Mouse (Mus musculus): ENCODE data around the gene Men1.

The Men1 gene

GRCm38 (mm10) chr19:6338716-6339115 is 3.9 kb downstream of the Men1 start:
- DNase-seq (ENCODE audit: low spot score): no peak

DNA sequence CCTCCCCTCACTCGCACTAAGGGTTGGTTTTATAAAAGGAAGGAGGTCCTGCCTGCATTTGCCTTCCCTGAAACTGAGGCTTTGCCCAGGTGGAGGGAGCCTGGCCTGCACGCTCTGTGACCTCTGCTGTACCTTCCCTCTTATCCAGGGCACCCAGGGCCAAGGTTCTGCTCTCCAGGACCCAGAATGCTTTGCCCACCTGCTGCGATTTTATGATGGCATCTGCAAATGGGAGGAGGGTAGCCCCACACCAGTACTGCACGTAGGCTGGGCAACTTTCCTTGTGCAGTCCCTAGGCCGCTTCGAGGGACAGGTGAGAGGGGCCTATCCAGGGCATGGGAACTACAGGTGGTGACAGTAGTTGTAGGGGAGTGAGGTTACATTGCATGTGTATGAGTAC is 4.4 kb downstream of the Men1 start:
- DNase-seq (ENCODE audit: low spot score): no peak

GRCm38 (mm10) chr19:6339890-6340504 is 5.2 kb downstream of the Men1 start:
- DNase-seq (ENCODE audit: low spot score): no peak

- peak; percentile 68 for DNase-seq (ENCODE audit: low spot score)
Observed at GRCm38 (mm10) chr19:6340524-6341452, 6.0 kb downstream of the Men1 start, which contains the start of gene Map4k2. Gene Map4k2 (plus strand): TSS chr19:6341135.

DNA sequence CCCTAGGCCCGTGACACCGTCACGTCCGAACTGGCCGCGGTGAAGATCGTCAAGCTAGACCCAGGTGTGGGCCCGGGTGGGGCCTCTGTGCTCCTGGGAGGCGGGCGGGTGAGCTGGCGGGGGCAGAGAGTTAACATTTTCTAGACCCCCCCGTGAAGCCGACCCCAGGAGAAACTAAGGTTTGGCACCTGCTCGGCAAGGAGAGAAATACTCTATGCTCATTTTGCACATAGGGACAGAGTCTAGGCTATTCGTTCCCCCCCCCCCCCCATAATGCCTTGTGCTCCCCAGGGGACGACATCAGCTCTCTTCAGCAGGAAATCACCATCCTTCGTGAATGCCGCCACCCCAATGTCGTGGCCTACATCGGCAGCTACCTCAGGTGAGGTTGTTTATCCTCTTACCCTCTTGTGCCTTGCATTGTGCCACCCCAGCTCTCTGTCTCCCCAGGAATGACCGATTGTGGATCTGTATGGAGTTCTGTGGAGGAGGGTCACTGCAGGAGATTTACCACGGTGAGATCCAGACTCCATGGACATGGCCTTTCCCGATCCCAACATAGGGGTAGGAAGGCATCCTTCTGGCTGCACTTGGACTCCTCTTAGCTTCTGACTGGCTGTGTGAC is 6.8 kb downstream of the Men1 start:
- DNase-seq (ENCODE audit: low spot score): no peak

- no peak for DNase-seq (ENCODE audit: low spot score)
Observed at GRCm38 (mm10) chr19:6342276-6342933, 7.6 kb downstream of the Men1 start.

- no peak for DNase-seq (ENCODE audit: low spot score)
Observed at GRCm38 (mm10) chr19:6343066-6343925, 8.5 kb downstream of the Men1 start.

DNA sequence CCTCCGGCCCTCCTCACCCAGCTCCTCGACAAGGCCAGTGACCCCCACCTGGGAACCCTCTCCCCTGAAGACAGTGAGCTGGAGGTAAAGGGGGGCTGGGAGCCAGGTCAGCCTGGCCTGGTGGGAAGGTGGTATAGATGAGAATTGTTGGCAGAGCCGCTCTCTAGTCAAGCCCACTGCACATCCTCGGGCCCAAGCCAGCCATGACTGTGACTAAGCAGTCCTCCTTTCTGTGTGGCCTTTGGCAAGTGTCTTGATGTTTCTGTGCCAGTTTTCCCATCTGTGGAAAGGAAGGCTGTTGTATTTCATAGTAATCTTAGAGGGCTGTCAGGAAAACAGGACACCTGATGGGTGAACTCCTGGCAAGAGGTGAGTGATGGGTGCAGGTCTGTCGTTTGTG is 9.2 kb downstream of the Men1 start:
- DNase-seq (ENCODE audit: low spot score): no peak

- DNase-seq (ENCODE audit: low spot score): no peak
Observed at GRCm38 (mm10) chr19:6346023-6346422, 11.2 kb downstream of the Men1 start.

- DNase-seq (ENCODE audit: low spot score): no peak
Observed at GRCm38 (mm10) chr19:6346661-6347060, 11.9 kb downstream of the Men1 start.

GRCm38 (mm10) chr19:6347615-6348014 is 12.8 kb downstream of the Men1 start:
- no peak for DNase-seq (ENCODE audit: low spot score)

- DNase-seq (ENCODE audit: low spot score): no peak
Observed at GRCm38 (mm10) chr19:6348717-6349116, 13.9 kb downstream of the Men1 start.

DNA sequence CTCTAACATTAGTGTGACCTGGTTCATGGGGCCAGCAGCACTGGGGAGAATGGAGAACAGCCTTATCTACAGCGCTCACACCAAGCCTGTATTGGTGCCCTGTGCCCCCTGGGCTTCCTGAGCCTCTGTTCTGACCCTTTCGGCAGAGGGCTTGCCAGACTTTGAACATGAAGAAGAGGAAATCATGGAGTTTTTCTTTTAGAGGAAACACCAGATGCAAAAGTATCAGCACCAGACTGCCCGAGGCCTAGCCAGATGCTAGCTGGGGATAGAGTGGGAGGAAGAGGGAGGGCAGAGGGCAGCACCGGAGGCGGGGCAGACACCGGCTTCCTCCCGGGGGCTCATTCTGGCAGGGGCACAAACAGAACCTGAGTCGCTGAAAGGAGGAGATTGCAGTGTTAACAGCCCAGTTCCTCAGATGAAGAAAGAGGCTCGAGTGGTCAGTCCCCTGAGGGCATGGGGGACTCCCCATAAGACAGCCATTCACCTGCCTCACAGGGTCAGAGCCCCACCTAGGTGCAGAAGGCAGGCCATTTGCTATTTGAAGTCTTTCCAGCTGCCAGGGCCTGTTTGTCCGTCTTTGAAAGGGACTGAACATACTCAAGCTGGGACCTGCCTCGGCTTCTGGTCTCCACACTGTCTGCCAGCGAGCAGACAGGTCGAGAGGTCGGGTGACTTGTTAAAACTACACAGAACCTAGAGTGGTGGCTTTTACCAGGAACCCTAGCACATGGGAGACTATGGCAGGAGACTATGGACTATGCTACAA is 14.6 kb downstream of the Men1 start:
- peak; percentile 69 for DNase-seq (ENCODE audit: low spot score)

DNA sequence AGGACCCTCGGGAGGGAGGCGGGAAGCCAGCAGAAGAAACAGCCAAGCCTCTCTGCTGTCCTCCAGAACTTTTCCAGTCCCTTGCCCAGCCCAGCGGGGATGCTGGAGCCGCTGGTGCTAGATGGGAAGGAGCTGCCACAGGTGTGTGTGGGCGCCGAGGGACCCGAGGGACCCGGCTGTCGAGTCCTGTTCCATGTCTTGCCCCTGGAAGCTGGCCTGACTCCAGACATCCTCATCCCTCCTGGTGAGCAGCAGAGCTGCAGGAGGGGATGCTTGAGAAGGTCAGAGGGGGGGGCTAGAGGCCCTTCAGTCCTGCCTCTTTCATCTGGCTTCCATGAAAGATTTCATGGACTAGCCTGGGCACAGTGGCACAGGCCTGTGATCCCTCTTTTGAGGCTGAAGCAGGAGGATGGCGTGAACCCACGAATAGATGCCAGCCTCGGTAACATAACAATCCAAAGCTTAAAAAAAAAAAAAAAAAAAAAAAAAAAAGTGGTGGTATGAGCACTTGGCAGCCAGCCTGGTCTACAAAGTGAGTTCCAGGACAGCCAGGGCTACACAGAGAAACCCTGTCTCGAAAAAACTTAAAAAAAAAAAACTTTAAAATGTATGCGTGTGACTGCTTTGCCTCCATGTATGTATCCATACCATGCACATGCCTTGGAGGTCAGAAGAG is 16.8 kb downstream of the Men1 start:
- DNase-seq (ENCODE audit: low spot score): no peak

DNA sequence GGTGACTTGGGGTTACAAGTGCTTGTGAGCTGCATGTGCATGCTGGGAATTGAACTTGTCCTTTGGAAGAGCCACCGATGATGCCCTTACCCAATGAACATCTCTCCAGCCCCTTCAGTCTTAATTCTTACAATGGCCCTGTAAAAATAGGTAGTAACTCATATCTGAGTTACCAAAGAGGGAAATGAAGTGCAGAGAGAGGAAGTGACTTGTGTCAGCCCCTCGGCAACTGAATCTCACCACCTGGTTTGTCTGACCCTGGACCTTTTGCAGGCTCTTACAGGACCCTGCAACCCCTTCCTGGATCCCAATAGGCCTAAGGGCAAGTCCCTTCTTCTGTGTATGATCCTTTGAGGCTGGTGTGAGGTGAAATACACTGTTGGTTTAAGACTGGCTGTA is 17.3 kb downstream of the Men1 start:
- DNase-seq (ENCODE audit: low spot score): no peak

DNA sequence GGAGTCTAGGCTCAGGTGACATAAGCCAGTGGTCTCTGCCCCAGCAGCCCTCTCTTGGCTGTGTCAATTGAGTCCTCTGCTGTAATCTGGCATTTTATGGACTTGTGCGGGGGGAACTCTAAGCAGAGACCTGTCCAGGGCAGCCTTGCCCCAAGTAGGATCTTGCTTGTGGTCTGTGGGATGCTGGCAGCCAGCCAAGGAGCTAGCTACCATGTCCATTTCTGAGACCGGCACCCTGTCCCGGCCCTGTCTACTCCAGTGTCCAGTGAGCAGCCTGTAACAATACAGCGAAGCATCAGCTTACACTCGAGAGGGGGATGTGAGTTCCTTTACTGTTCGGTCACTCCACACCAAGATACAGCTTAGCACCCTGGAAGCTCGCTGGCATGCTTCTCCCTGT is 19.3 kb downstream of the Men1 start:
- no peak for DNase-seq (ENCODE audit: low spot score)

- no peak for DNase-seq (ENCODE audit: low spot score)
Observed at GRCm38 (mm10) chr19:6361291-6361690, 26.5 kb downstream of the Men1 start.

DNA sequence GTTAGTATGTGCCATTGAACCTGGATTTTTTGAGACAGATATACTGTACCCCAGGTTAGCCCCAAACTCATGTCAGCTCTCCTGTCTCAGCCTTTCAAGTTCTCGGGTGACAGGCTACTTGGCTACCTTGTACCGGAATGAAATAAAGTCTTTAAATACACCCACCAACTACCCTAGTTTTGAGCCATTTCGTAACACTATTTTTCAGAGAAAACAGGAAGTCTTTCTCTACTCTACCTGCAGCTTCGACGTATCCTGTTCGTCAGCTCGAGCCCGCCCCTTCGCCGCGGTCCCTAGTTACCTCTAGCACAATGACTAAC is 28.3 kb downstream of the Men1 start:
- DNase-seq (ENCODE audit: low spot score): no peak

DNA sequence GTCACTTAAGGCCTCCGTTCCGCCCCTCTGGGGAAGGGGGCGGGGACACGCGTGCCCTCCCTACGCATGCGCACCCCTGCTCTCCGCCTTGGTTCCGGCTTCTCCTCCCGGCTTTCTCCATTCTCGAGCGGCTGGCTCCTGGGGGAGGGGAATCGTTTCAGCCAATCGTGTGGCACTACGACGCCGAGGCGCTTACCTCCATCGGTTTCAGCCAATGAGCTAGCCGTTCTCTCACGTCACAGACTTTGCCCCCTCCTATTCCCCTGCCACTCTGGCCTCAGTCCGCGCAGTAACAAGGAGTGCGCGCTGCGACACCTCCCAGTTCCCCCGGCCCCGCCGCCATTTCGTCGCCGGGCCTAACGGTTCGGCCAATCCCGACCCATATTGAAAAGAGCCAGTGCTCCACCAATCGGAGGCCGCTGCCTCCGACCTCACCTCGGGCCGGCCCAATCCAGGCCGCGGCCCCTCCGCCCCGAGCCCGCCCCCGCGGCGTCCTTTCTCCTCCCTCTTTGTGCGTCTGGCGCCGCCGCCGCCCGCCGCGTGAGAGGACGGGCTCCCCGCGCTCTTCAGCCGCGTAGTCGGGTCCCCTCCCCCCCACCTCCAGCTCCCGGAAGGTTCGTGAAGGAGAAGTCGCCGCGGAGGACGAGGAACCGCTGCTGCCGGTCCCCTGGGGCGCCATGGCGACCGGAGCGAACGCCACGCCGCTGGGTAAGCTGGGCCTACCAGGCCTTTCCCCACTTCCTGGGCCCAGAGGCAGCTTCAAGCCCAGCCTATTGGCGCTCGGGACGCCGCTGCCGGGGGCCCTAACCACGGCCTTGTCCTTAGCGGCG is 28.8 kb downstream of the Men1 start, which contains the start of gene Sf1:
Sf1 (plus strand) TSS at position 280 of the 830 bp plus-strand sequence.
- DNase-seq (ENCODE audit: low spot score): peak; percentile 99
